25 mouse cellular contexts compared by ENCODE assay signal in the genomic region with DNA sequence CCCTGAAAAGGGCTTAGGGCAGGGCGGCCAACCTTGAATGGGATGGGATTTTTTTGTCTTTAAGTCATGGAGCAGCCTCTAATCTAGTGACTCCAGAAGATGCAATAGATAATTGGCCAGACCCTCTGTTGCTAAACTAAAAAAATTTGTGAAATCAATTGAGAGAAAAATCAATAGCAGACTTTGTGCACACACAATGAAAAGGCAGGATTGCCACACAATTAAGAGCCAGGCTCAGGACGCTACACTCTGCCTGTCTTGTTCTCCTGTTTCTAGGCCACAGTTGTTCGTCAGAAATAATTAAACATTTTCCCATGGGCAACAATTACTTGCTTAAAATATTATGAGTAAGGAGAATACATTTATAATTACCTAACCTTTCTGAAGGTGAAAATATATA.
"Had no signal": no experiment of that assay in that cellular context is flagged by ENCODE, and none has a peak within 500 bp of the region (broad histone marks: within the 10 kb centered on the region; RNA-seq: fewer than 3 reads in every experiment).

No protein-coding gene starts in this region.

- H3K4me3 ChIP-seq: heart, adult 2 months; heart, embryonic 13.5 days; heart, embryonic 15.5 days; hindbrain, embryonic 12.5 days; hindbrain, embryonic 15.5 days; kidney, embryonic 15.5 days; limb, embryonic 13.5 days; limb, embryonic 15.5 days; liver, embryonic 13.5 days had no signal

- H3K4me2 ChIP-seq: heart, embryonic 11.5 days; heart, embryonic 13.5 days; heart, embryonic 15.5 days; hindbrain, embryonic 12.5 days; hindbrain, embryonic 15.5 days; kidney, embryonic 15.5 days; limb, embryonic 13.5 days; limb, embryonic 15.5 days; liver, embryonic 13.5 days had no signal

- H3K27me3 ChIP-seq: heart, embryonic 13.5 days; heart, embryonic 15.5 days; hindbrain, embryonic 12.5 days; hindbrain, embryonic 15.5 days; kidney, embryonic 15.5 days; limb, embryonic 13.5 days; limb, embryonic 15.5 days; liver, embryonic 13.5 days had no signal

- H3K36me3 ChIP-seq: heart, embryonic 13.5 days; heart, embryonic 15.5 days; hindbrain, embryonic 12.5 days; hindbrain, embryonic 15.5 days; kidney, embryonic 15.5 days; limb, embryonic 13.5 days; limb, embryonic 15.5 days; liver, embryonic 13.5 days had no signal

- H3K27ac ChIP-seq: heart, adult 2 months; heart, embryonic 13.5 days; heart, embryonic 15.5 days; hindbrain, embryonic 12.5 days; hindbrain, embryonic 15.5 days; kidney, embryonic 15.5 days; kidney, postnatal 0 days; limb, embryonic 13.5 days; limb, embryonic 15.5 days; liver, embryonic 13.5 days had no signal

- H3K4me1 ChIP-seq: heart, embryonic 13.5 days; heart, embryonic 15.5 days; kidney, embryonic 15.5 days; limb, embryonic 13.5 days; limb, embryonic 15.5 days; liver, embryonic 13.5 days had no signal

- H3K9ac ChIP-seq: forebrain, postnatal 0 days; heart, embryonic 13.5 days; heart, embryonic 15.5 days; hindbrain, embryonic 12.5 days; hindbrain, embryonic 15.5 days; kidney, embryonic 15.5 days; limb, embryonic 13.5 days; limb, embryonic 15.5 days; liver, embryonic 13.5 days had no signal

- H3K9me3 ChIP-seq: heart, embryonic 13.5 days; heart, embryonic 15.5 days; hindbrain, embryonic 12.5 days; hindbrain, embryonic 15.5 days; kidney, embryonic 15.5 days; limb, embryonic 15.5 days; liver, embryonic 13.5 days had no signal

- ATAC-seq: forebrain, postnatal 0 days; intestine, embryonic 16.5 days had no signal

- DNase-seq: forebrain, postnatal 0 days; gastrocnemius, postnatal 14 days; gastrocnemius, postnatal 36 days; heart, adult 11 months; heart, adult 2 months; heart, postnatal 14 days; heart, postnatal 36 days; kidney, adult 11 months; kidney, adult 2 months; kidney, adult 9 months; kidney, postnatal 14 days; kidney, postnatal 36 days; layer of hippocampus, postnatal 36 days; left cerebral cortex, postnatal 4 days; liver, embryonic 13.5 days had no signal
